Mouse (Mus musculus) midbrain, embryonic 15.5 days (tissue): ENCODE results near the gene Sost. TPM values are rescaled to one million over a fixed set of nuclear protein-coding genes. Genes with fewer than 3 reads are reported as not detected.

Experiments
- polyA plus RNA-seq: library from polyadenylated mRNA; unstranded; fragments of >200 nt; fragmentation: Nextera tagmentation; extraction: Ambion mirVana; gene quantifications from 2 replicates; pipeline ENCODE4 v1.2.1, GENCODE M21; 2015

Gene Sost
- polyA plus RNA-seq, 1 experiment from 2014 or later, result not detected

Other genes with a start within 250 kb of the Sost start
- gene Dhx8, start 234.1 kb downstream of the Sost start, polyA plus RNA-seq, result 31.1 and 33.9 TPM in 2 replicates
- gene Etv4, start 181.6 kb downstream of the Sost start, polyA plus RNA-seq, result 5.9 and 7.5 TPM in 2 replicates
- gene Meox1, start 72.6 kb downstream of the Sost start, polyA plus RNA-seq, result 0.57 and 0.75 TPM in 2 replicates
- not detected in 2 replicates for gene Cfap97d1, start 17.3 kb upstream of the Sost start, polyA plus RNA-seq
- 21.7 and 22.2 TPM in 2 replicates for gene Dusp3, start 20.0 kb upstream of the Sost start, polyA plus RNA-seq
- gene Mpp3, start 61.4 kb upstream of the Sost start, polyA plus RNA-seq, result 60.1 and 62.9 TPM in 2 replicates
- 0.31 and 0.43 TPM in 2 replicates for gene Cd300lg, start 74.5 kb upstream of the Sost start, polyA plus RNA-seq
- 33.4 and 36.4 TPM in 2 replicates for gene Mpp2, start 121.5 kb upstream of the Sost start, polyA plus RNA-seq
- gene Ppy, start 134.3 kb upstream of the Sost start, polyA plus RNA-seq, result not detected in 2 replicates
- not detected in 2 replicates for gene Pyy, start 140.8 kb upstream of the Sost start, polyA plus RNA-seq
- gene Nags, start 178.5 kb upstream of the Sost start, polyA plus RNA-seq, result 0.10 and 0.30 TPM in 2 replicates
- 45.3 and 46.5 TPM in 2 replicates for gene Tmem101, start 189.4 kb upstream of the Sost start, polyA plus RNA-seq
- gene Lsm12, start 218.3 kb upstream of the Sost start, polyA plus RNA-seq, result 111 and 118 TPM in 2 replicates
- 38.6 and 43.3 TPM in 2 replicates for gene G6pc3, start 222.6 kb upstream of the Sost start, polyA plus RNA-seq